Mouse (Mus musculus): ENCODE results near the gene Atp6v1g2. TPM values are rescaled to one million over a fixed set of nuclear protein-coding genes. Genes with fewer than 3 reads are reported as not detected.
A peak's percentile ranks its signal among the peaks of the same experiment; 100 is the strongest.

Gene Atp6v1g2
- total RNA-seq, 1 experiment: 0.71 TPM

- Histone ChIP-seq H3K36me3 (ENCODE audit: control insufficient read depth, insufficient read depth, low read length, poor library complexity, severe bottlenecking) (0 out of 2 replicates have a peak, but pooled peaks cover under 1% of the 10 kb centered on the region), H3K9ac (ENCODE audit: insufficient read depth, low read depth, low read length, poor library complexity, severe bottlenecking) (peak overlapping the region; percentile 34; the same call in 1 of the 2 replicates), H3K9me3 (ENCODE audit: control insufficient read depth, insufficient read depth, low read depth, low read length) (no peaks in the 10 kb centered on the region), H3K4me1 (ENCODE audit: control insufficient read depth in 2 of 2, insufficient read depth in 2 of 2, low read length in 2 of 2, poor library complexity in 1 of 2) (peaks cover 3 to 10% of the 10 kb centered on the region in 2 experiments; a peak in 2 of 4 replicates), H3K4me3 (ENCODE audit: insufficient read depth in 1 of 2, low read depth in 1 of 2, low read length in 2 of 2, poor library complexity in 1 of 2, severe bottlenecking in 1 of 2) (no peak overlapping the region), H3K27ac (ENCODE audit: insufficient read depth, low read depth, low read length, poor library complexity, severe bottlenecking) (no peak overlapping the region)
- DNase-seq (ENCODE audit: low read depth, low spot score): no peak
- TF ChIP-seq MAFK (IDR thresholded peaks at IDR 0.05; ENCODE audit: insufficient read depth, low read depth, low read length) (no peak), CHD2 (IDR thresholded peaks at IDR 0.05; ENCODE audit: low read depth, low read length) (no peak), HCFC1 (IDR thresholded peaks at IDR 0.05; ENCODE audit: borderline replicate concordance, insufficient read depth, low read length) (no peak), ZNF384 (IDR thresholded peaks at IDR 0.05; ENCODE audit: low read depth, low read length) (no peak), ZC3H11A (IDR thresholded peaks at IDR 0.05; ENCODE audit: borderline replicate concordance, low read depth, low read length) (no peak)
- in situ Hi-C loops (cut with MboI; ENCODE audit: low sequenced_read_pairs in 2 of 2, unreplicated experiment in 2 of 2): no loop called here
Observed at GRCm38 (mm10) chr17:35218516-35219193, 14.8 kb upstream of the Atp6v1g2 start.

GRCm38 (mm10) chr17:35219601-35220041, 13.8 kb upstream of the Atp6v1g2 start:
- H3K4me1 ChIP-seq (ENCODE audit: control insufficient read depth in 2 of 2, insufficient read depth in 2 of 2, low read length in 2 of 2, poor library complexity in 1 of 2): peaks cover 3 to 10% of the 10 kb centered on the region in 2 experiments; a peak in 2 of 4 replicates
- H3K27ac ChIP-seq (ENCODE audit: insufficient read depth, low read depth, low read length, poor library complexity, severe bottlenecking): no peak overlapping the region
- no peak overlapping the region for H3K4me3 ChIP-seq (ENCODE audit: insufficient read depth in 1 of 2, low read depth in 1 of 2, low read length in 2 of 2, poor library complexity in 1 of 2, severe bottlenecking in 1 of 2)
- no peaks in the 10 kb centered on the region for H3K9me3 ChIP-seq (ENCODE audit: control insufficient read depth, insufficient read depth, low read depth, low read length)
- no peak for DNase-seq (ENCODE audit: low read depth, low spot score)
- TF ChIP-seq MAFK (IDR thresholded peaks at IDR 0.05; ENCODE audit: insufficient read depth, low read depth, low read length): peak; percentile 23; the same call in 1 of the 2 replicates
- TF ChIP-seq CHD2 (IDR thresholded peaks at IDR 0.05; ENCODE audit: low read depth, low read length): no peak
- TF ChIP-seq HCFC1 (IDR thresholded peaks at IDR 0.05; ENCODE audit: borderline replicate concordance, insufficient read depth, low read length): no peak
- H3K9ac ChIP-seq (ENCODE audit: insufficient read depth, low read depth, low read length, poor library complexity, severe bottlenecking): no peak overlapping the region
- in situ Hi-C loops (cut with MboI; ENCODE audit: low sequenced_read_pairs in 2 of 2, unreplicated experiment in 2 of 2): no loop called here
- 0 out of 2 replicates have a peak, but pooled peaks cover 2% of the 10 kb centered on the region for H3K36me3 ChIP-seq (ENCODE audit: control insufficient read depth, insufficient read depth, low read length, poor library complexity, severe bottlenecking)

GRCm38 (mm10) chr17:35220156-35220952, 13.1 kb upstream of the Atp6v1g2 start, which contains the start of gene Gm16181:
TSS of gene Gm16181 (plus strand) at chr17:35220834.
- Histone ChIP-seq H3K27ac (ENCODE audit: insufficient read depth, low read depth, low read length, poor library complexity, severe bottlenecking) (0 out of 2 replicates have a peak within 1 kb of the TSS, but pooled peaks have one; percentile 20), H3K4me3 (ENCODE audit: insufficient read depth in 1 of 2, low read depth in 1 of 2, low read length in 2 of 2, poor library complexity in 1 of 2, severe bottlenecking in 1 of 2) (peak within 1 kb of the TSS; percentile 32 to 61), H3K9me3 (ENCODE audit: control insufficient read depth, insufficient read depth, low read depth, low read length) (no peaks in the 10 kb centered on the region), H3K36me3 (ENCODE audit: control insufficient read depth, insufficient read depth, low read length, poor library complexity, severe bottlenecking) (0 out of 2 replicates have a peak, but pooled peaks cover 2% of the 10 kb centered on the region), H3K9ac (ENCODE audit: insufficient read depth, low read depth, low read length, poor library complexity, severe bottlenecking) (peak within 1 kb of the TSS; percentile 80), H3K4me1 (ENCODE audit: control insufficient read depth in 2 of 2, insufficient read depth in 2 of 2, low read length in 2 of 2, poor library complexity in 1 of 2) (peaks cover 3 to 10% of the 10 kb centered on the region in 2 experiments; a peak in 2 of 4 replicates)
- in situ Hi-C loops (cut with MboI; ENCODE audit: low sequenced_read_pairs in 2 of 2, unreplicated experiment in 2 of 2): no loop called here
- no peak for DNase-seq (ENCODE audit: low read depth, low spot score)
- no peak for TF ChIP-seq MAFK (IDR thresholded peaks at IDR 0.05; ENCODE audit: insufficient read depth, low read depth, low read length)
- TF ChIP-seq ZC3H11A (IDR thresholded peaks at IDR 0.05; ENCODE audit: borderline replicate concordance, low read depth, low read length): no peak
- TF ChIP-seq HCFC1 (IDR thresholded peaks at IDR 0.05; ENCODE audit: borderline replicate concordance, insufficient read depth, low read length): no peak
- TF ChIP-seq CHD2 (IDR thresholded peaks at IDR 0.05; ENCODE audit: low read depth, low read length): no peak
- no peak for TF ChIP-seq ZNF384 (IDR thresholded peaks at IDR 0.05; ENCODE audit: low read depth, low read length)

GRCm38 (mm10) chr17:35222299-35222698, 11.2 kb upstream of the Atp6v1g2 start:
- Histone ChIP-seq H3K4me1 (ENCODE audit: control insufficient read depth in 2 of 2, insufficient read depth in 2 of 2, low read length in 2 of 2, poor library complexity in 1 of 2) (peaks cover 3 to 10% of the 10 kb centered on the region in 2 experiments; a peak in 2 of 4 replicates), H3K27ac (ENCODE audit: insufficient read depth, low read depth, low read length, poor library complexity, severe bottlenecking) (no peak overlapping the region), H3K9ac (ENCODE audit: insufficient read depth, low read depth, low read length, poor library complexity, severe bottlenecking) (no peak overlapping the region), H3K9me3 (ENCODE audit: control insufficient read depth, insufficient read depth, low read depth, low read length) (no peaks in the 10 kb centered on the region), H3K4me3 (ENCODE audit: insufficient read depth in 1 of 2, low read depth in 1 of 2, low read length in 2 of 2, poor library complexity in 1 of 2, severe bottlenecking in 1 of 2) (no peak overlapping the region), H3K36me3 (ENCODE audit: control insufficient read depth, insufficient read depth, low read length, poor library complexity, severe bottlenecking) (0 out of 2 replicates have a peak, but pooled peaks cover 2% of the 10 kb centered on the region)
- in situ Hi-C loops (cut with MboI; ENCODE audit: low sequenced_read_pairs in 2 of 2, unreplicated experiment in 2 of 2): no loop called here
- DNase-seq (ENCODE audit: low read depth, low spot score): no peak
- TF ChIP-seq CHD2 (IDR thresholded peaks at IDR 0.05; ENCODE audit: low read depth, low read length): no peak
- no peak for TF ChIP-seq ZNF384 (IDR thresholded peaks at IDR 0.05; ENCODE audit: low read depth, low read length)
- no peak for TF ChIP-seq HCFC1 (IDR thresholded peaks at IDR 0.05; ENCODE audit: borderline replicate concordance, insufficient read depth, low read length)
- no peak for TF ChIP-seq MAFK (IDR thresholded peaks at IDR 0.05; ENCODE audit: insufficient read depth, low read depth, low read length)
- no peak for TF ChIP-seq ZC3H11A (IDR thresholded peaks at IDR 0.05; ENCODE audit: borderline replicate concordance, low read depth, low read length)
